Mouse (Mus musculus): ENCODE measurements around the gene Foxk1. TPM values are rescaled to one million over a fixed set of nuclear protein-coding genes. Genes with fewer than 3 reads are reported as not detected.

Foxk1 gene
- polyA plus RNA-seq, 1 experiment from 2014 or later: 4.3 TPM

DNA sequence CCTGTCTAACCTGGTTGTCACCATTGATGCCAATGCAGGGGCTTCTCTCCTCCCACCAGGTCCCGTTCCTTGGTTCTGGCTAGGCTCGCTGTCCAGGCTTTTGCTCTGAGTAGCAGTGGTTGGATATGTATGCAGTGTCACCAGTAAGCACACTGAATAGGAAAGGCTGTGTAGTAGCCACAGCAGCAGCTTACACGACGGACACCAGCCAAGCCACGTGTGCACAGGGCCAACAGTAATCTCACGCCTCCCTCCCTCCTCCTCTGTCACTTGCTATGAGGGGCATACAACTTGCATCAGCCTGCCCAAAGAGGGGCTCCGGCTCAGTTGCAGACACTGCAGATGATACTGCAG is 108.7 kb downstream of the Foxk1 start:
- H3K4me3 ChIP-seq: no peak overlapping the region
- 0 out of 2 replicates have a peak overlapping the region, but pooled peaks have one; percentile 20 for H3K9ac ChIP-seq
- peaks cover 5% of the 10 kb centered on the region; the same call in 1 of the 2 replicates for H3K27me3 ChIP-seq (replicated peaks)
- H3K4me1 ChIP-seq: peaks cover 26% of the 10 kb centered on the region
- H3K36me3 ChIP-seq: peaks cover 7% of the 10 kb centered on the region
- 58% methylated on average over 7 of the region's 7 CpGs for WGBS
- no peak overlapping the region for H3K27ac ChIP-seq (replicated peaks)
- H3K4me2 ChIP-seq: no peak overlapping the region
- H3K9me3 ChIP-seq: no peaks in the 10 kb centered on the region
- ATAC-seq (ENCODE audit: extremely low read depth, insufficient number of reproducible peaks, low FRiP score, low TSS enrichment): no peak

Other genes with a start within 250 kb of the Foxk1 start
- gene Ap5z1, start 62.4 kb downstream of the Foxk1 start, polyA plus RNA-seq (2015; fragmentation: Nextera tagmentation; extraction: Ambion mirVana): 6.9 and 7.4 TPM in 2 replicates
- gene Papolb, start 128.6 kb downstream of the Foxk1 start, polyA plus RNA-seq (2015; fragmentation: Nextera tagmentation; extraction: Ambion mirVana): 0.12 and 0.17 TPM in 2 replicates
- 9.6 and 10.7 TPM in 2 replicates for gene Radil, start 149.6 kb downstream of the Foxk1 start, polyA plus RNA-seq (2015; fragmentation: Nextera tagmentation; extraction: Ambion mirVana)
- gene Mmd2, start 207.3 kb downstream of the Foxk1 start, polyA plus RNA-seq (2015; fragmentation: Nextera tagmentation; extraction: Ambion mirVana): 0.24 and 1.0 TPM in 2 replicates
- 25.8 and 27.9 TPM in 2 replicates for gene Wipi2, start 226.2 kb downstream of the Foxk1 start, polyA plus RNA-seq (2015; fragmentation: Nextera tagmentation; extraction: Ambion mirVana)

Data from heart, embryonic 13.5 days (tissue).